Mouse (Mus musculus) skeletal muscle tissue, adult 2 months (tissue): ENCODE results near the gene Hoxa3.

Experiments
- DNase-seq: peaks from one replicate; pipeline ENCODE4 v3.0.0-alpha.2; 2012; ENCODE audit warnings: low read depth, low spot score

Gene Hoxa3

DNA sequence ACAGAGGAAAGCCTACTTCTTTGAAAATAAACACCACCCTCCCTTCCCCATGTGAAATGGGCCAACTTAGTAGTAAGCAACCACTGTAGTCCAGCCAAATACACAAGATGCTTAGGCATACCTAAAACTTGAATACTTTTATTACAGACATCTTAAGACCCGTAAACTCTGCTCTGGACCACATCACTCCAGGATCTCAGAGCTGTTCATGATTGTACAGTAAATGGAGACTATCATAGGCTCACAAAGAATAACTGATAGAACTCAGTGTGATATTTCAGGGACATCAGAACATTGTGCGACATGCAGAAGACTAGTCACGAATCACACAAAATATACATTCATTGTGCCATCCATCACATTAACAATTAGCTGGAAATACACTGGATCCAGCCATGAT lies 57.7 kb downstream of the Hoxa3 start:
- no peak for DNase-seq

DNA sequence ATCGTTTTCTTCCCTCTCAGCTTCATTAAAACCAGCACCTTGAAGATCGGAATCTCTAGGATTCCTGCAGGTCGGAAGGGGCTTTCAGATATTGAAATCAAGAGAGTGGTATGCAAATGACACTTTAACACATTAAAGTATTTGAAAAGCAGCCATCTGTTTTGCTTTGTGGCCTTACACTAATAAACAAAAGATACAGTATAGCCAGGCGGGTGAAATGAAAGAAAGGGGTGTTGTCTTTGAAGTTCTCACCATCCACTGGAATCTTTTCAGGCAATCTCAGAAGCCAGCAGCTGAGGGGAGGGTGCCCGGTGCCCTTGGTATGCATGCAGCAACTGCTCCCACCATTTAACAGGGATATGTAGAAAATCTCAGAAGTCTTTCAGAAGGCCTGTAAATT lies 59.1 kb downstream of the Hoxa3 start:
- DNase-seq, result no peak

DNA sequence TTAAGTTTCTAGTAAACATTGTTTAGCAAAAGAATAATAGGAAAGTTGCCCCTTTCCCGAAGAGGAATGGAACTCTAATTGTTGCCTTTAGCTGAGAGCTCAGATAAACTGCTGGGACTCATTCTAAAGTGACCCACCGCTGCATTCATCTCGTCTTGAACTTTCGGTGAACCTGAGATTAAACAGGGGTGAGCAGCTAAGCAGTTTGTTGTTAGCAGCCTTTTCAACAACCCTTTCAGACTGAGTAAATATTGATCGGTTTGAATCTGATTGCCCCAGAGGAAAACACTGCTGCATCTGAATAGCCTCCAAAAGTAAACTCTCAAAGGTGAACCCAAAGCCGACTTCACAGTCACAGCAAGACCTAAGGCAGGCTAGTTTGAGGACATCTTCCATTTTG lies 59.9 kb downstream of the Hoxa3 start:
- no peak for DNase-seq

DNA sequence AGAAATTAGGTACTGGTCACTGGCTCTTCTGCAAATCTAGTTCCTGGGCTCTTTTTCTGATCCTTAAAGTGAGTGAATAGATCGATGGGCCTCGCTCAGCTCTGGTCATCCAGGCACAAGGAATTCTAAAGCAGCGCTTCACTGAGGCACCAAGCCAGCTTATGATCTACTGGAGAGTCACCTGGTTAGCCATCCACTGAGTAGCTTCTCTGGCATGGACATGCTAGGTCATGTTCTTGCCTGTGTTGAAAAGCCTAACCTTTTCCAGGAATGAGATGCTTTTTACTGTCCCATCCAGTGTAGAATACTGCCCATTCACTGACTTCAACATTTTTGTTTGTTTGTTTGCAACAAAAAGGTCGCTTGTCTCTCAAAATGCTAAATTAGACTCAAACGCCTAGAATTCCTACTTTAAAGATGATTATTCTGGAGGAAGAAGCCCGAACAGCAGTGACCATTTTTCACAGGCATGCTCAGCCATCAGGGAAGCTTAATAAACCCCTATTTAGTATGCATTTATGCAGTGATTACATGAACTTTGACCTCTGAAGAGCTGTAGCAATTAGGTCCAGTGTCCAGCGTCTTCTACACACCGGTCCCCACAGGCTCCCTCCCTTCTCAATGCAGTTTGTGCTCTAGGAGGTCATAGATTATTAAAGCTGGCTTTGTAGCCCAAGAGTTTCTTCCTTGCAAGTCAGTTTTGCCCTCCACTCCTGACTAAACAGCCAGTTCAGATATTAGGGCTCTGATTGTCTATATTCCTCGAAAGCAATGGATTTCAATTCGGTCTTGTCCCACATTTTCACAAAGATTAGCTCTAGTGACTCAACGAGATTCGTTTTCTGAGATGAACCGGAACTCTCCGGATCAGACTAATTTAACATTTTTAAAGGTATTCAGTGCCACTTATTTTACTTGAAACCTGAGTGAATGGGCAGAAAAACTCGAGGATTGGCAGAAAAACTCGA lies 60.6 kb downstream of the Hoxa3 start:
- no peak for DNase-seq

GRCm38 (mm10) chr6:52151571-52151970 lies 61.6 kb downstream of the Hoxa3 start:
- DNase-seq, result no peak

- DNase-seq, result no peak
Observed at GRCm38 (mm10) chr6:52150401-52150966, 62.7 kb downstream of the Hoxa3 start.

GRCm38 (mm10) chr6:52139115-52139514 lies 74.0 kb downstream of the Hoxa3 start:
- no peak for DNase-seq

DNA sequence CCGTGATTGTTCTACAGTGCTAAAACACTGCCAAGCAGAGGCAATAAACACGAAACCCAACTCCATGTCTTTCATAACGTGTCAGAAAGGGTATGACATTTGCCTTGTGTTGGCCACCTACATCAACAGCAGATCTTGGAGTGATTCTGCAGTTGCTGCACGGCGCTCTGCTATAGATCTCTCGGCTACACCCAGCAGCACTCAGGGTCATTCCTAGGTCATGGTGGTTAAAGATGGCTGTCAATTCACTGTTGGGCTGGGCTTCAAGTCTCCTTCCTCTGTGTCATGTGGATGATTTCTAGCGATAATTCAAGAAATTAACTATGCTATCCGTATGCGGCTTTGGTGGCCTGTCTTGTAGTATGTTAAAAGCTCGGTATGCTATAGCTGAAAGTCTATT lies 74.6 kb downstream of the Hoxa3 start:
- DNase-seq, result no peak

DNA sequence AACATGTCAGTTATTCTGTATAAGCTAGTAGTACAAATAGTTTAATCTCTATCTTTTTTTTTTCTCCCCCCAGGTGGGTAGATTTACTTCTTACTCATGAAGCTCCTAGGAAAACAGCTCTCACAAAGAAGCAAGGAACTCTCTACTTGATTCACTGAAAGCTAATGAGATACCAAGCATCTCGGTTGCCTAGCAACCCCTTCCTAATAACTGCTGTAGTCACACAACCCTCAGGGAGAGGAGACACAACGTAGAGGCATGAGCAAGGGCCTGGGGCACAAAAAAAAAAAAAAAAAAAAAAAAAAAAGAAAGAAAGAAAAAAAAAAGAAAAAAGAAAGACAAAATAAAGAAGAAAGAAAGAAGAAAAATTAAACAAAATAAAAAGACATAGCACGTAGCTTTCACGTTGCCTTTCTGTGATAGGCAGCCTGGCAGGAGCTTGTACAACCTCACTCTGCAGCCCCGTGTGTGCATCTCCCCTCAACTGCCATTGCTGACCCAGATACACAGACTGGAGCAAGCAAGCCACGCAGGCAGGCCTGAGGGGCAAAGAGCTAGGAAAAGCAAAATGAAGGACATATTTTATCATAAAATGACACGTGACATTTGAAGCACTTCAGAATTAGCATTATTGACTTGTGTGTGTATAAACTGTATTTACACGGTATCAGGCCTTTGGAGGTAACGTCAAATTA lies 75.1 kb downstream of the Hoxa3 start:
- no peak for DNase-seq

- no peak for DNase-seq
Observed at GRCm38 (mm10) chr6:52123673-52124072, 89.5 kb downstream of the Hoxa3 start.

GRCm38 (mm10) chr6:52121173-52121572 lies 92.0 kb downstream of the Hoxa3 start:
- DNase-seq, result no peak
